Mouse (Mus musculus) mesoderm, embryonic 11.5 days (tissue): ENCODE measurements at regions not wholly inside any gene's neighbourhood (a gene's known extent, or its start where the extent isn't known, plus 50 kb on each side); places are given as distances from the start of the nearest gene placed in this dataset.

Source experiments
- DNase-seq: peaks from one replicate; pipeline ENCODE4 v3.0.0-alpha.2; 2012; ENCODE audit warnings: low read depth, low spot score

DNA sequence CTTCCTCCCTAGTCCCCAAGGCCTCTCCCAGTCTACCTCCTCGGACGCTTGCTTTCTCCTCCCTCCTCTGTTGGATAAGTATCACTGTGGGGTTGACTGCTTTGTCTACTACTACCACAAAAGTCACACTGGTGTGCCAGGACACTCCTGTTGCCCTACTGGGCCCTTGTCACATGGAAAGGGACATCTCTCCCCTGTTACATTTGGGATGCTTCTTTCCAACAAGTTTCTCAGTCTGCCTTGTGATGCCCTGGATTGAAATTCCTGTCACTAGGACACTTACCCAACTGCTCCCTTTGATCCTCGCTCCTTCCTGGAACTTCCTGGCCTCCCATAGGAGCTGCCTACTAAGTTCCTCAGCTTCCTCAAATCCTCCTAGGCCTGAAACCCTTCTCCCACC is 501.9 kb upstream of the Nox3 start:
- DNase-seq, result no peak

DNA sequence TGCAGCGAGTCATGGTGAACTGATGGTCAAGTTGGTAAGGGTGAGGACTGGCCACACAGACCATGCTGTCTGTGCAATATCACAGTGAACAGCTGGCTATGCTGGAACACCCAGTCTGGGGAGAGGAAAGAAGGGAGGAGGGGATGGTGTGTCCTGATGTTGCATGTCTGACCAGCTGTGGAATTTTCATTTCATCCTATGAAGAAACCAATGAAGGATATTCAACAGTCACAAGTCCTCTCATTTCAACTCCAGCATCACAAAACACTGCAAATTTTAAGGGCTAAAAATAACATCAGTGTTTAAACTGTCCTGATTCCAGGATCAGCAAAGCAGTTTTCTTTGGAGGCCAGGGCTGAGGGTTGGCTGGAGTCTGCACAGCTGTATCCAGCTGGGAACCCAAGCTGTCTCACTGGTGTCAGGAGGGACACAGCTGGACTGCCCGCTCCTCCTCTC is 503.7 kb upstream of the Nox3 start:
- no peak for DNase-seq

DNA sequence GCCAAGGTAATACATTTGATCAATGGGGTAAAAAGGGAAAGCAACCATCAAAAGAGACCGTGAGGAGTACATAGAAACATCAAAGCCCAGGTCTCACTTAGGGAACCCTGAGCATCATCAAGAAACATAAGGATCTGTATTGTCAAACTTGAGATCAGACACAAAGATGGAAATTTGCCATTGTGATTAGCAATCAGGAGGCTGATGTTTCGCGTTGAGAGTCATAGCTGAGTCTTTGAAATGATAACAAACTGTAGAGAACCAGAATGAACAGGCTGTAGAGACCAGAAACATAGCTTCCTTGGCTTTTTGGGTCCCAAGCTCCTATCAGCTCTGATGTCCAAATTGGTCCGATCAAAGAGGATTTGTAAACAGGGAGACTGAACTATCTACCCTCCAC is 505.2 kb upstream of the Nox3 start:
- DNase-seq, result no peak

DNA sequence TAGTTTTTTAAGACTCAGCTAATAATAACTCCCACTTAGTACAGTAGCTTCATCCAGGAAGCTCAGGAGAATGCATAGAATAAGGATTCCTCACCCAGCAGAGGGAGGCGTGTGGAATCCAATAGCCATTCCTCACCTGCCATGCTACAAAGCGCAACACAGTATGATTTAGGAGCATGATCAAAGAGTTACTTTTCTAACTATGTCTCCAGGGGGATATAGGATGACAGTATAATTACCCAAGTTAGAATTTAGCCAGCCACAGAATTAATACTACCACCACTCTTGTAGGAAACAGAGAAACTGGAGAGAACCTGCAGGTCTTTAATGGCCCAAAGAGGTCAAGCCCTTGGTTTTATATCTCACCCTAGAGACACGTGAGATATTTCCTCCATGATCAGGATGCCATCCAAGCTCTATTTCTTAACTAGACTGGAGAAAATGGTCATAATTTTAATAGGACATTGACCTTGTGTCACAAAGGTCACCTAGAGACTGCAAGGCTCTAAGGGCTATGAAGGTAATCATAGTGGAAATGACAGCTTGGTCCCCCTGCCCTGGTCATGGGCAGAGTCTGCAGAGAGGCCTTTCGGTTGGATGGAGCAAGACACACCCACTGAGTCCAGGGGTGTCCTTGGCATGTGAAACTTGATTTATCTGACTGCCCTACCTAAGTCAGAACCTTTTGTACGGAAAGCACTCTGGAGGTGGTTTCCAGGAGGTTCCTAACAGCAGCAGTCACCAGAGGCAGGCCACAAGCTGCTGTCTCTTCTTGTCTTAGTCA is 512.3 kb upstream of the Nox3 start:
- DNase-seq, result peak; percentile 36

DNA sequence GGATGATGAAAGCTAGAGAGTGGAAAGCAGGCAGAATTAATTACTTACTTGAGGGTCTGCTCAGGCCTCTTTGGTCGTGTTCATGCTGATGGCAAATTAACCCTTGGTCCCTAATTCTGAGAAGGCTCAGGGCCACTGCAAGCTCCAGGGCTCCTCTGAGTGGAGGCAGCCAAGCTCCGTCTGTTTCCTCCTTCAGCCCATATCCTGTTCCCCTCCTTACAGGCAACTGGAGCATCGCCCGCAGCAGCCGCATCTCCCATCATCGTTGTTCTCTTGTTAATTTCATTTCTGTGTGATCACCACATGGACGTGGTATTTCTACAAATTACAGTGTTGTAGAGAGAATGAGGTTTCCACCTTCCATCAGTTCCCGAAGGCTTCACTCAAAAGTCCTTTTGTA is 513.6 kb upstream of the Nox3 start:
- no peak for DNase-seq

DNA sequence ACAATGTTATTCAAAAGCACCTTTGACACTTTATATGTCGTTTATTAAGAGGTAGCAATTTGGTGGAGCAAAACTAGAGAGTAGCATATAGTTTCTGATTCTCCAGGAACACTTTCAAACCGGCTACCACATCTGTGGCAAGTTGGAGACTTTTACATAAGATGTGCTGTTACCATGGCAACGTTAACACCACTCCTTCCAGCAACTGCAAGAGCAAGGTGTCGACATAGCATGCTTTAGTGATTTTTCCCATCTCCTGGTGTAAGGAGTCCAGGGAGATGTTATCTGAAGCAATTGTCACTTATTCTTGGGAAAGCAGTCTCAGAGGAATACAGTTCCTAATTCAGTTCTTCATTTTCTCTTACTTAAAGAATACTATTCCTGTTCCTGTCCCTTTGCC is 516.5 kb upstream of the Nox3 start:
- no peak for DNase-seq

DNA sequence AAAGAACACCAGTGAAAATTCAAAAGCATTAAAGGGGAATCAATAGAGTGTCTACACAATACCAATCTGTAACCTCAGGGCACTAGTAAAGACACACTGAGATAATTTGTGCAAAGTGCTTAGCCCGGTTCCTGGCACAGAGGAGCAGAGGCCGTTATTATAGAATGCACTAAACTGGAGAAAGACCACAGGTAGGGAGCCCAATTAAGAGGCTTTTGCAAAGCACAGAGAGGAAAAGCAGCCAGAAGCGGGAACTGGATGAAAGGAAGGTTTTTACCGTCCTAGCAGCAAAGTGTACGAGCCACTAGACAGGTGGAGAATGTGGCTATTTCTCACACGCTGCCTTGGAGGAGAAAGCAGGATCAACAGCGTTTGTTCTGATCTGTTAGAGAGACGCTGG is 518.9 kb upstream of the Nox3 start:
- no peak for DNase-seq

DNA sequence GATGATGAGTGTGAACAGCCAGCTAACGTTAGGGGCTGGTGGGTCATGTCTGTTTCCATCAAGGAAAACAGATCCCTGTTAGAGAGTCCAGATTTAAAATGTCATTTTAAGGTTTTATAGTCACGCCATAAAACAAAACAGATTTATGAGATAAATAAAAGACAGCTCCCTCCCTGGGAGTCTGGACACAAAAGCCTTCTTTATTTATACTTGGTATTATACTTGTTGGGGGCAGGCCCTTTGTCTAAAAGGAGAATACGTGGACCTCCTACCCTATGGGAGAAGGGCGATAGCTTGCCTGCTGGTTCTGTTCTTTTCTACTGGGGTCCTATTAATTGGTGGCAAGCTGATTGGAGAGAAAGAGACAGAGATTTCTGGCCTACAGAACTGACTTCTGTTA is 520.1 kb upstream of the Nox3 start:
- DNase-seq, result no peak

DNA sequence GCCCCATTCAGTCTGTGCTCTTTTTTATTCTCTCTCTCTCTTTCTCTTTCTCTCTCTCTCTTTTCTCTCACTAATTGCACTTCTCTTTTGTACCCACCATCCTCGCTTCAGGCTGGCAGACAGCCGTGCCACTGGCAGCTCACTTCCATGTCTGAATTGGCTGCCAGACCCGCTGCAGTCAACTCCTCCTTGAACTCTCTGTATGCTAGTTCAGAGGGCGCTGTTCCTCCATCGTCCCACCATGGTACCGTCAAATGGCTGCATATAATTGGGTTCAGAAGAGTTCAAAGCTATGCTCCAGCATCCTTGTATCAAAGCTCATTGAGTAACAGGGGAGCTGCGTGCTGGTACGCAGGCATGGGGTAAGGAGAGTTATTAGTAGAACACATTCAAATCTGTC is 520.7 kb upstream of the Nox3 start:
- no peak for DNase-seq

DNA sequence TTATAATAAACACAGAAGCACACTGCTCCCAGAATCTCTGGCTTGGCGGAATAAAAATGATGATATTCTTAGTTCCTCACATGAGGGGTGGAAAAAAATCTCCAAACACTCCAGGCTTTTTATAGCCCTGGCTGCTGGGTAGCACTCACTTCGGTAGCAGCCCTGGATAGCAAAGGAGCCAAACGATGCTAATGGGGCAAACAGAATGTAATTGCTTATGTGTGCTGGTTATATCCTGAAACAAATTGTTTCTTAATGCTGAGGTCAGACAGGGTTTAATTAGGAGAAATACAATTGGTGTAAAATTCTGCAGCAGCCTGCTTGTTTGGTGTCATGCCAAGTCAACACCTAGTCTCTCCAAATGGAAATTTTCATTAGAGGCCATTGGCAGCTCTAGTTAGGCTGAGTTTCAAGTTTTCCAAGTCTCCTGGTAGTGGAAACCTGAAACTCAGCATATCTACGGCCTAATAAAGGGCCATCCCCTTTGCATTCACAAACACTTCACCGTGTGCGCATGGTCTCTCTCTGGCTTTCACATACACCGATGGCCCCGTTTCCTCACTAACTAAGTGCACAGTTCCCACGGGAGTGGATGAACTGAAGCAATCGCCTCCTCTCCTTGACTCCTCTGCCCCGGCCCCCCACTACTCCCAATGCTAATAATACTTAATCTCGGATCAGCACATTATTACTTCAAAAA is 524.8 kb upstream of the Nox3 start:
- DNase-seq, result no peak

DNA sequence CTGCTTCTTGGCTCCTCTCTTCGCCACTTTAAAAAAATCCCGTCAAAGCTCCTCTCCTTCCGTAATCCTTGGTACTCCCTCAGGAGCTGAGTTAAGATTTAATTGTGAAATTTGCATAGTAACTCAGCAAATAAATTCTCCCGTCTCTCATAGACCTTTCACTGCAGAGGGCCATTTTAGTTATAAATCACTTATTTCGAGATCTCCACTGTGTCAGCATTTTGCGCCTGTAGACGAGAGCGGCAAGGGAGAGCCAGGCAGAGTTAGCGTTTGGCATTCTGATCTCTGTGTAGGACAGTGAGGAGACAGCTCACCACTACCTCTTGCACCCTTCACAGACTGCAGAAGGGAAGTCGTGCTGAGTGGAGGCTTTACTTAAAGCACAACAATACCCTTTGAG is 531.8 kb upstream of the Nox3 start:
- no peak for DNase-seq

DNA sequence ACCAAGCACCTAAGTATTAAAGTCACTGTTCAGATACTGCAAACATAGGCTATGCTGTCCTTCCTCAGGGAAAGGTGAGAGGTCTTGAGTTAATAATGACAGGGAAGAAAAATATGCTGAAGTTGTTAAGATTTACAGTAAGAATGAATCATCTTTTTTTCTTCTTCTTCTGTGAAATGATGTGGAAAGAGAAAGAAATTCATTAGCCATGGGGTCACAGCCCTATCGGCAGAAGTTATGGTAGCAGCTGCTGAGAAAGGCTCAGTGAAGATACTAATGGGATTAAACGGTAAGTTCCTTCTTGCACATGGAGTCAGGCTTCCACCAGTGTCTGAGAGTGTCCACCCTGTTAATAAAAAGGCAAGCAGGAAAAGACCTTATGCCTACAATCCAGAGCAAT is 533.9 kb upstream of the Nox3 start:
- no peak for DNase-seq

DNA sequence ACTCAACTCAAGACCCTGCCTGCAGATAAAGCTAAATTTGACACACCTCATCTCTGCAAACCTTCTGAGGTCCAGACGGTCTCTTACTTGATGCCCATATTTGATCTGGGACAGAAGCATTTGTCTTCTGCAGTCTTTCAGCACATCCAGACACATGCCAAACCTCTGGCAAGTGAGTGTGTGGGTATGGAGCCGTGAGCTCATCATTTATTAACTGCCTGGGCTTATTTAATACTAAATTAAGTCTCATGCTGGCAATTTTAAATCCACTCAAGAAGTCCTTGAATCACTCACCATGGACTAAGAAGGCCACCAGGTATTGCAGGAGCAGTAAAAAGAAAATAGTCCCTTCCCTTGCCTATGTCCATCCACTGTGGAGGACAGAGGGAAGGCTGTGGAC is 554.4 kb upstream of the Nox3 start:
- DNase-seq, result no peak

DNA sequence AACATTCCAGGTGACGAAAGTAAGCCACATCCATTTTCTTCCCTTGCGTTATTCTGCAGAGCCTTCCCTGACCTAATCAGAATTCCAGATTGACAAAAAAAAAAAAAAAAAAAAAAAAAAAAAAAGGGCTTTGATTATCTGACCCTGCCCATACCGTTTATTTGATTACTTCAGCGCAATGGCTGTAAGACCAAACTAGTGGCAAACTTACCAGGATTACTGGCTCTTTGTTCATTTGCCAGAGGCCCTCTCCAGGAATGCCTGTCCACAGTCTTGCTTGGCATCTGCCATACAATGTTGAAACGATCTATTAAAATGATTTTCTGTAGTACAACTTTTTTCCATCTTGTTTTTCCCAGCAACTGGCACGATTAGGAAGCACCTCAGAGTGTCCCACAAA is 569.4 kb upstream of the Nox3 start:
- no peak for DNase-seq

DNA sequence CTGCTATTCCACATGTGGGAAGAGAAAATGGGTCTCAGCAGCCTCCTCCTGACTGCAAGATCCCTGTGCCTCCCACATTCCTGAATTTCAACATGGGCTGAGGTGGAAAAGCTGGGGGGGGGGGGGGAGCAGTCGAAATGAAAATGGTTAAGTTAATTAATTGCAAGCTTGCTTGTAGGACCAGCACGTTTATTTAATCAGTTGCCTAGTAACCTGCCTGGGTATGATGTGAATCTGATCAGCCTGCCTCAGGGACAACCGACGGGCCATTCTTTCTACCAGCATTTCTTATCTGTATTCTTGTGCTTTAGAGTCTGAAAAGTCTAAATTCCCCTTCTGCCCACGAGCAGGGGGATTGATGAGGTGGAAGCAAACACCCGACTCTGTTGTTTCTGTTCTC is 569.9 kb upstream of the Nox3 start:
- no peak for DNase-seq

DNA sequence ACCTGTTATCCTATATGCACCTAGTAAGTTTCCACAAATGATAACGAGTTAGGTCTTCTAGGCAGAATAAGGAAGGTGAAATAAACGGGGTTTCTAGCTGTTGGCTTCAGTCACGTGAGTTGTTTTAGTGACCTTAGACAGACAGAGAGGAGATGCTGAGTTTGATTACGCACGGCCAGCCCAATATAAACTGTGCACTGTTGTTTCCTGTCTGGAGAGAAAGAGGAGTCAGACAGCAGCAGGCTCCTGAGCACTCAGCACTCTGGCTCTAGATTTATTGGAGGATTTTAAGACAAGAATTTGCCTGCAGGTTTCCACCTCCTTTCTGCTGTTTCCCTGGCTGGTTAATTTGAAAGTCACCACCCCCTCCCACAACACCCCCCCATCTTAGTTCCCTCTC is 570.4 kb upstream of the Nox3 start:
- DNase-seq, result no peak

DNA sequence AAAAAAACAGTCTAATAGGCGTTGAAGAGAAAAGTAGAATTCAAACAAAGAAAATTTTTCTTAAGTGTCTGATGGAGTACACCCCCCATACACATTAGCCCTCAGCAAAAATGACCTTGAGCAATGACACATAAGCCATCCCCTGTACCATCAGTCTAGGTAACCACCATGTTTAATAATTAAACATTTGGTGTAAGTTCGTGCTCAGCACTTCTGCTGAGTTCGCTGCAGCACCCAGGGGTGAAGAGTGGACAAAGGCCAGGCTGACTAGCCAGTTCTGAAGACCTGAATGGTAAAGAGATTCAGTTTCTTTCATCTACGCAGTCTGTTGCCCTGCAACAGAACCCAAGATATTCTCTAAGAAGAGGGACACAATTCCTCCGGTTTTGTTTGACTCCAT is 572.3 kb upstream of the Nox3 start:
- DNase-seq, result no peak

DNA sequence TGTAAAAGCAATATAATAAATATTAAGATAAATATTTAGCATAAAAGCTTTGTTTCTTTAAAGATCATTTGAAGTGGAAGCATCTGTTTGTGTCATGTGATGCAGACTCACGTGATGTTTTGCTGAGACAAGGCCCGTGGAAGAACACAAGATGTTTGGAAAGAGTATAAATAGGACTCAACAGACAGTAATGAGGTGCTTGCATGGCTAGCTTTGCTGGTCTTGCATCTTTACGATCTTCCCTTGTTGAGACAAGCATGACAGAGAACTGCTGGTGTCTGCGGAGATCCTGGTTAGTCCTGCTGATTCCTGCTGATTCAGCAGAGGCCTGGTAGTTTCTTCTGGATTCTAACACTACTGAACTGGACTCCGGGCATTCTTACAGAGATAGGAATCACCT is 576.4 kb upstream of the Nox3 start:
- no peak for DNase-seq

DNA sequence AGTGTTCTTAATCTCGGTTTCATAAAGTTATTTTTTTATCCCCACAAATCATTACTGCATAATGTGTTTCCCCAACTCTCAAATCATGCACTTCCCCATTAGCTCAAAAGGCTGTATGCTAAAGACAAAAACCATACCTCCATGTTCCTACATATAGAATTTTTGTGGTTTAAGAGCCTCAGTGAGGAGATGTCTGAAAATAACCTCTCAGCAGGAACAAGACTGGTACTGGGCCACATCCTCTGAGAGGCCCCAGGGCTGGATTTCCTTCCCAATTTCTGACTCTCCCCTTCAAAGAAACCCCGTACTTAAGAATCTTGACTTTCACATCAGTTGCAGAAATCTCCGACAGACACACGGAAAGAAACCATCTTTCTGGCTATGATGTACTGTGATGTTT is 580.7 kb upstream of the Nox3 start:
- no peak for DNase-seq

DNA sequence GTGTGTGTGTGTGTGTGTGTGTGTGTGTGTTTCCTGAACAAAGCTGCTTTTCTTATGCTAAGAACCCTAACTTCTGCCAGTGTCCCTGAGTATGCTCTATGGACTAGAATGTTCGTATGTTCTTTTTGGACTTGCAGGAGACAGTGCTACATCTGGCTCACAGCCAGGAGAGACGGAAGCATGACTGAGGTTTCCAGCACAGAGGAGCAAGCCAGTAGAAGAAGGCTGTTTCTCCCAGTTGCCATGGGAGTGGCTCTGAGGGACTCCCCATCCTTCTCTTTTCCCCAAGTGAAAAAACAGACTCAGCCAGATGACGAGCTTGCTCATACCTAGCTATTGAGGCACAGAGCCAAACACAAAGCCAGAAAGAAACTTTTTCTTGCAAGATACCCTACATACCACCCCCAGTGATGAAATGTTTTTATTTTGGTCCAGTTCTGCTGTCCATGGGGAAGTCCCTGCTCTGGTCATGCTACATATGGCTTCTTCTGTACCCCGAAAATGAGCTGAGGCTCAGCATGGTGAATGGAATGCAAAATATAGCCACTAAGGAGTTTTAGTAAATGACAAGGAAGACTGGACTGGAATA is 582.3 kb upstream of the Nox3 start:
- DNase-seq, result no peak

DNA sequence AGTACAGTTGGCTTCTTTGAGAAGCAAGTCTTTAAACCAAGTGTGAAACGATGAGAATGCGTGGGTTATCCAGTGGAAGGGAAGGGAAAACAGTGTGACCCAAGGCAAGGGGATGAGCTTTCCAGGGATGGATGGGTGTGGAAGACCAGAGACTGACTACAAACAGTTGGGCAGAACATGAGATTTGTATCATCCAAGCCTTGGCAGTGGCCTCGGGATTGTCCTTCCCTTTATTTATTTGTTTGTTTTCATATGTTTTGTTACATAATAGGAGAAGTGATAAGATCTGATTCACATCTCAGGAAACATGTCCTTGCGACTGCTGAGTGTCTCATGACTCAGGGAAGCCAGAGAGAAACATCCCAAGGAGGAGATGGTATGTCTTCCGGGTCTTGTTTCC is 585.4 kb upstream of the Nox3 start:
- DNase-seq, result no peak

DNA sequence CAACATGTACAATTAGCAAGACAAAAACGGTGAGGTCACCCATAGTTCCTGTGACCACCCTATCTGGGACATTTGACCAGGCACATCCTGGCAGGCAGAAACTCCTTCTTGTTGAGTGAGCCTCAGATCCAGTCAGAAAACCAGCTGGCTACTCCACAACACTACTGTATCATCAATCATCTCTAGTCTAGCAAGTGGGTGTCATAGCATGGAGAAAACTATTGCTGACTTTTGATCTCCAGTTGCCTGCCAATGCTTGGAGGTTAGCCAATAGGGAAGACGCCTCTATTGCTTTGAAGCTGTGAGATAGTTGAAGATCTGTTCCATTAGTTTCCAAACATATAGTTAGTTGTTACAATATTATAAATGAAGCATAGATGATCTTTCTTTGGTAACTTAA is 595.4 kb upstream of the Nox3 start:
- DNase-seq, result no peak

DNA sequence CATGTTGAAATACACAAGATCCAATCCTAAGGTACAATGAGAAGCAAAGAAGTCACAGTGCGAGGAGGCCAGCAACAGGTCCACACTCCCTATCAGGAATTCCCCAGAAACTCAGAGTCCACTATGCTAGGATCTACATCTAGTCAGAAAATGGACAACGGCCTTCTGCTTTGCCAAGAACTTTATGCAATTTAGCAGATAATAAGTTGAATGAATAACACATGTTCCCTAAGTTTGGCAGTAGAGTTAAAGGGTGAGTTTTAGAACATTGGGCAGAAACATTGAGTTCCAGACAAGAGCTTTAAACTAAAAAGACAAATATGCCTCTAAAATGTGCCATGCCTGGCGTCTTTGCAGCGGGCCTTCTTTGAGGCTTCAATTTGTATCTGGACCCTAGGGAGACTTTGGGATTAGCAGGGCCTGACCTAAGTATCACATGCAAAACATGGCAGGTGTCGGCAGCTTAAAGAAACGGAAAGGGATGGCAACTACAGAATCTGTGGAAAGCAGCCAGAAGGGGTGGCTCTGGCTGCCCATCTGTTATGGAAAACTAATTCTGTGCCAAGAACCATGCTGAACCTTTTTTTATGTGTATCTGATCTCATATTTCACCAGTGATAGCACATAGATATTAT is 600.6 kb upstream of the Nox3 start:
- DNase-seq, result no peak
